Mouse (Mus musculus) lung, embryonic 16.5 days (tissue): ENCODE results near the gene Nol12. TPM values are rescaled to one million over a fixed set of nuclear protein-coding genes. Genes with fewer than 3 reads are reported as not detected.

Source experiments
- ATAC-seq: fragments of 200-750 bp; cut with Nextera tagmentation; 2 replicates; pipeline ENCODE4 v1.8.0; 2017; ENCODE audit warnings: low read depth, mild to moderate bottlenecking, moderate library complexity
- H3K27ac ChIP-seq: fragments of 300-500 bp; sonication (generic); 2 replicates; pipeline ENCODE4 v1.5.1; 2014; ENCODE audit warnings: mild to moderate bottlenecking, control low read depth, low read length
- H3K27me3 ChIP-seq: fragments of 300-500 bp; sonication (generic); 2 replicates; pipeline ENCODE4 v1.6.1; 2014; ENCODE audit warnings: low read depth, low read length, mixed read lengths; ENCODE audit not compliant: control insufficient read depth, insufficient read depth
- H3K36me3 ChIP-seq: fragments of 300-500 bp; sonication (generic); 2 replicates; pipeline ENCODE4 v1.6.1; 2014; ENCODE audit warnings: low read length; ENCODE audit not compliant: control insufficient read depth, insufficient read depth
- H3K4me1 ChIP-seq: fragments of 300-500 bp; sonication (generic); replicated peaks from 2 replicates; pipeline ENCODE4 v1.6.1; 2014; ENCODE audit warnings: low read length, mixed read lengths; ENCODE audit not compliant: control insufficient read depth, insufficient read depth
- H3K4me2 ChIP-seq: fragments of 300-500 bp; sonication (generic); 2 replicates; pipeline ENCODE4 v1.6.1; 2014; ENCODE audit warnings: low read depth, low read length, control low read depth
- H3K4me3 ChIP-seq: fragments of 300-500 bp; sonication (generic); 2 replicates; pipeline ENCODE4 v1.5.1; 2014; ENCODE audit warnings: mild to moderate bottlenecking, low read length, control low read depth
- H3K9ac ChIP-seq: fragments of 300-500 bp; sonication (generic); 2 replicates; pipeline ENCODE4 v1.6.1; 2014; ENCODE audit warnings: low read length, control low read depth
- H3K9me3 ChIP-seq: fragments of 300-500 bp; sonication (generic); 2 replicates; pipeline ENCODE4 v1.6.1; 2016; ENCODE audit warnings: low read length; ENCODE audit not compliant: control insufficient read depth
- WGBS: fragments of 180-500 bp; shearing (Covaris S2); extraction: QIAGEN DNeasy Blood & Tissue Kit; methylation state at CpG from one replicate; pipeline ENCODE4 v1.1.7; 2014; 5-methylcytosine and 5-hydroxymethylcytosine counted together
- microRNA-seq: library from miRNA; unstranded; fragments of <30 nt; microRNA quantifications from one replicate; pipeline ENCODE4, GENCODE M21; 2016
- polyA plus RNA-seq: library from polyadenylated mRNA; unstranded; fragments of >200 nt; fragmentation: Nextera tagmentation; extraction: Ambion mirVana; gene quantifications from 2 replicates; pipeline ENCODE4 v1.2.1, GENCODE M21; 2015

The Nol12 gene
- polyA plus RNA-seq, 1 experiment from 2014 or later, result 48.3 TPM

DNA sequence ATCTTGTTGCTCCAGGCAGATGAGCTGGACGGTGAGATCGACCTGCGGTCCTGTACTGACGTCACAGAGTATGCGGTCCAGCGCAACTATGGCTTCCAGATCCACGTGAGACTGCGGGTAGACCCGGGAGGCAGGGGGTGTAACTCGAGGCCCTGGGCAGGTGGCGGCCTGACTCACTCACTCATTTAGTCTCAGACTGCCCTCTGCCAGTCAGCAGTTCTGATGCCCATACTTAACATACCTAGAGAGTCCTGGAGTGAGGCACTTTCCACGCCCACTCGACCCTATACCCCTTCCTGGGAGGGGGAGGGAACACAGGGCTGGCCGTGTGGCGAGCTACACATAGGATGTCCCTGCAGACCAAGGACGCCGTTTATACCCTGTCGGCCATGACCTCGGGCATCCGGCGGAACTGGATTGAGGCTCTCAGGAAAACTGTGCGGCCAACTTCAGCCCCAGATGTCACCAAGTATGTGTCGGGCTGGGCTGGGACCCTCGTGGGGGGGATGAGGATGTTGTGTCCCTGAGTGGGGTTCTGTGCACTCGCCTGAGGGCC is 56.3 kb downstream of the Nol12 start:
- H3K4me3 ChIP-seq, result no peak overlapping the region
- no peak overlapping the region for H3K27ac ChIP-seq
- no peaks in the 10 kb centered on the region for H3K9me3 ChIP-seq
- ATAC-seq, result no peak
- H3K4me2 ChIP-seq, result no peak overlapping the region
- peaks cover 12% of the 10 kb centered on the region for H3K4me1 ChIP-seq
- WGBS, result 90% methylated on average over 25 of the region's 25 CpGs
- H3K27me3 ChIP-seq, result no peaks in the 10 kb centered on the region
- H3K36me3 ChIP-seq, result peaks cover 47% of the 10 kb centered on the region
- H3K9ac ChIP-seq, result no peak overlapping the region

DNA sequence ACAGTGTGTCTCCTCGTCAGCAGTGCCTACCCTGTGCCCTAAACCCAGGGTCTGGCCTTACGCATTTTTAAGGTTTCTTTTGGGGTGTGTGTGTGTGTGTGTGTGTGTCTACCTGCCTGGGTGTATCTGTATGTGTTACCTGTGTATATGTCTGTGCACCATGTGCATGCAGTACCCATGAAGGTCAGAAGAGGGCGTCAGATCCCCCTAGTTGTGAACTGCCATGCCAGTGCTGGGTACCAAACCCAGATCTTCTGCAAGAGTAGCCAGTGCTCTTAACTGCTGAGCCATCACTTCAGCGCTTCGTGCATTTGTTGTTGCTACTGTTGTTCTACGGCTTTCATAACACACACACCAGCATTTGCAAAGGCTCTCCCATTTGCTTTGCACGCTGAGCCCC is 57.5 kb downstream of the Nol12 start:
- no peak overlapping the region for H3K4me2 ChIP-seq
- H3K36me3 ChIP-seq, result peaks cover 46% of the 10 kb centered on the region
- no peak for ATAC-seq

DNA sequence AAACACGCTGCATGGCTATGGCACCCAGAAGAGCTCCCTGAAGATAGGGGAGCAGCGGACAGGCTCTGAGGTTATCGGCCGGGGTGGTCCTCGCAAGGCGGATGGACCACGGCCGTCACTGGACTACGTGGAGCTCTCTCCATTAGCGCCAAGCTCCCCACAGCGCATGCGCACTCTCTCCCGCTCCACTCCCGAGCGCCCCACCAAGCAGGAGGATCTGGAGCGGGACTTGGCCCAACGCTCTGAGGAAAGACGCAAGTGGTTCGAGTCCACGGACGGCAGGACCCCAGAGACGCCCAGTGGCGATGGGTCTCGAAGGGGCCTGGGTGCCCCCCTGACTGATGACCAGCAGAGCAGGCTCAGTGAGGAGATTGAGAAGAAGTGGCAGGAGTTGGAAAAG is 58.2 kb downstream of the Nol12 start:
- Histone ChIP-seq H3K4me1 (peaks cover 8% of the 10 kb centered on the region), H3K4me2 (no peak overlapping the region), H3K27me3 (no peaks in the 10 kb centered on the region), H3K36me3 (peaks cover 46% of the 10 kb centered on the region), H3K9me3 (no peaks in the 10 kb centered on the region), H3K4me3 (no peak overlapping the region), H3K27ac (no peak overlapping the region), H3K9ac (no peak overlapping the region)
- ATAC-seq, result no peak
- 96% methylated on average over 24 of the region's 24 CpGs for WGBS

More for the DNA sequence above, 57.5 kb downstream of the Nol12 start:
- H3K4me1 ChIP-seq, result peaks cover 8% of the 10 kb centered on the region
- no peak overlapping the region for H3K9ac ChIP-seq
- H3K27me3 ChIP-seq, result no peaks in the 10 kb centered on the region
- no peak overlapping the region for H3K27ac ChIP-seq
- H3K9me3 ChIP-seq, result no peaks in the 10 kb centered on the region
- 92% methylated on average over 7 of the region's 7 CpGs for WGBS
- H3K4me3 ChIP-seq, result no peak overlapping the region

Small RNA genes within 50 kb of the gene (microRNA-seq; reads per million reads assigned to microRNA genes)
- gene Mir6955, result not detected

Other genes with a start within 250 kb of the Nol12 start
- 0.09 and 0.15 TPM in 2 replicates for gene Elfn2, start 216.2 kb upstream of the Nol12 start, polyA plus RNA-seq
- gene Mfng, start 161.5 kb upstream of the Nol12 start, polyA plus RNA-seq, result 40.8 and 43.1 TPM in 2 replicates
- gene Card10, start 131.9 kb upstream of the Nol12 start, polyA plus RNA-seq, result 6.1 and 6.2 TPM in 2 replicates
- 113 TPM in 2 replicates for gene Cdc42ep1, start 92.3 kb upstream of the Nol12 start, polyA plus RNA-seq
- gene Lgals2, start 79.4 kb upstream of the Nol12 start, polyA plus RNA-seq, result 1.0 and 1.2 TPM in 2 replicates
- gene Gga1, start 57.7 kb upstream of the Nol12 start, polyA plus RNA-seq, result 58.3 and 63.1 TPM in 2 replicates
- gene Gm49510, start 35.3 kb upstream of the Nol12 start, polyA plus RNA-seq, result 0.16 and 0.59 TPM in 2 replicates
- gene Sh3bp1, start 35.2 kb upstream of the Nol12 start, polyA plus RNA-seq, result 37.3 and 41.8 TPM in 2 replicates
- 6.8 and 8.0 TPM in 2 replicates for gene Pdxp, start 21.0 kb upstream of the Nol12 start, polyA plus RNA-seq
- 796 and 862 TPM in 2 replicates for gene Lgals1, start 8.2 kb upstream of the Nol12 start, polyA plus RNA-seq
- 44.6 and 51.3 TPM in 2 replicates for gene Triobp, start 12.8 kb downstream of the Nol12 start, polyA plus RNA-seq
- gene H1f0, start 93.5 kb downstream of the Nol12 start, polyA plus RNA-seq, result 516 and 576 TPM in 2 replicates
- gene Galr3, start 107.0 kb downstream of the Nol12 start, polyA plus RNA-seq, result not detected in 2 replicates
- 52.6 and 56.7 TPM in 2 replicates for gene Ankrd54, start 128.0 kb downstream of the Nol12 start, polyA plus RNA-seq
- gene Eif3l, start 140.2 kb downstream of the Nol12 start, polyA plus RNA-seq, result 196 and 209 TPM in 2 replicates
- 6.9 and 7.8 TPM in 2 replicates for gene Micall1, start 174.0 kb downstream of the Nol12 start, polyA plus RNA-seq
- gene Polr2f, start 206.1 kb downstream of the Nol12 start, polyA plus RNA-seq, result 255 and 267 TPM in 2 replicates
- gene 1700088E04Rik, start 206.3 kb downstream of the Nol12 start, polyA plus RNA-seq, result 16.3 and 18.3 TPM in 2 replicates
- 0.67 and 0.82 TPM in 2 replicates for gene Sox10, start 230.3 kb downstream of the Nol12 start, polyA plus RNA-seq